Mouse (Mus musculus) forebrain, embryonic 13.5 days (tissue): ENCODE measurements around the gene Tubb5. TPM values are rescaled to one million over a fixed set of nuclear protein-coding genes. Genes with fewer than 3 reads are reported as not detected.

Experiments used
- microRNA-seq: library from miRNA; unstranded; fragments of <30 nt; microRNA quantifications from one replicate; pipeline ENCODE4, GENCODE M21; 2016
- polyA plus RNA-seq: library from polyadenylated mRNA; unstranded; fragments of >200 nt; fragmentation: Nextera tagmentation; extraction: Ambion mirVana; gene quantifications from 2 replicates; pipeline ENCODE4 v1.2.1, GENCODE M21; 2015

The Tubb5 gene
- polyA plus RNA-seq, 1 experiment from 2014 or later: 1,790 TPM

Small RNA genes lying within 50 kb of the gene (microRNA-seq; reads per million reads assigned to microRNA genes)
- not detected for gene Gm28033

Other genes with a start within 250 kb of the Tubb5 start
- gene Sfta2, start 236.8 kb downstream of the Tubb5 start, polyA plus RNA-seq: not detected in 2 replicates
- gene Gm9573, start 211.7 kb downstream of the Tubb5 start, polyA plus RNA-seq: not detected in 2 replicates
- gene Mucl3, start 194.6 kb downstream of the Tubb5 start, polyA plus RNA-seq: 0.06 TPM in 1 of 2 replicates, not detected in the other
- 12.7 and 17.0 TPM in 2 replicates for gene Vars2, start 170.7 kb downstream of the Tubb5 start, polyA plus RNA-seq
- gene Gtf2h4, start 164.6 kb downstream of the Tubb5 start, polyA plus RNA-seq: 36.3 and 42.6 TPM in 2 replicates
- gene Ddr1, start 133.7 kb downstream of the Tubb5 start, polyA plus RNA-seq: 153 and 169 TPM in 2 replicates
- 4.5 and 5.2 TPM in 2 replicates for gene Ier3, start 16.6 kb downstream of the Tubb5 start, polyA plus RNA-seq
- 57.0 and 57.7 TPM in 2 replicates for gene Flot1, start 15.1 kb downstream of the Tubb5 start, polyA plus RNA-seq
- 15.1 and 18.4 TPM in 2 replicates for gene Mdc1, start 3.2 kb upstream of the Tubb5 start, polyA plus RNA-seq
- gene Nrm, start 23.0 kb upstream of the Tubb5 start, polyA plus RNA-seq: 41.3 and 47.9 TPM in 2 replicates
- 20.9 and 22.7 TPM in 2 replicates for gene Ppp1r18, start 27.3 kb upstream of the Tubb5 start, polyA plus RNA-seq
- gene Dhx16, start 41.5 kb upstream of the Tubb5 start, polyA plus RNA-seq: 38.6 and 39.9 TPM in 2 replicates
- 31.6 and 36.6 TPM in 2 replicates for gene 2310061I04Rik, start 59.1 kb upstream of the Tubb5 start, polyA plus RNA-seq
- 331 and 355 TPM in 2 replicates for gene Atat1, start 71.8 kb upstream of the Tubb5 start, polyA plus RNA-seq
- 57.1 and 62.2 TPM in 2 replicates for gene Mrps18b, start 78.1 kb upstream of the Tubb5 start, polyA plus RNA-seq
- gene Ppp1r10, start 78.1 kb upstream of the Tubb5 start, polyA plus RNA-seq: 51.8 and 52.2 TPM in 2 replicates
- 108 and 120 TPM in 2 replicates for gene Abcf1, start 131.5 kb upstream of the Tubb5 start, polyA plus RNA-seq
- gene Gnl1, start 141.5 kb upstream of the Tubb5 start, polyA plus RNA-seq: 50.1 and 54.4 TPM in 2 replicates
- gene Prr3, start 141.9 kb upstream of the Tubb5 start, polyA plus RNA-seq: 62.7 and 70.0 TPM in 2 replicates
- gene H2-T24, start 182.3 kb upstream of the Tubb5 start, polyA plus RNA-seq: 6.3 and 6.5 TPM in 2 replicates
- gene H2-T23, start 194.5 kb upstream of the Tubb5 start, polyA plus RNA-seq: 5.6 and 5.7 TPM in 2 replicates
- gene H2-T22, start 204.4 kb upstream of the Tubb5 start, polyA plus RNA-seq: 4.0 TPM in 2 replicates
- not detected in 2 replicates for gene Gm6034, start 204.7 kb upstream of the Tubb5 start, polyA plus RNA-seq
- gene Gm11127, start 220.1 kb upstream of the Tubb5 start, polyA plus RNA-seq: not detected in 2 replicates